Mouse (Mus musculus) midbrain, postnatal 0 days (tissue): ENCODE measurements around the gene Gbp10. TPM values are rescaled to one million over a fixed set of nuclear protein-coding genes. Genes with fewer than 3 reads are reported as not detected.
"Not testable (repeated sequence)": the region's sequence is repeated elsewhere in the genome, so short reads cannot be mapped to it uniquely, and the experiment has no call there.

Source experiments
- ATAC-seq: fragments of 200-750 bp; cut with Nextera tagmentation; 2 replicates; pipeline ENCODE4 v1.8.0; 2017; ENCODE audit warnings: moderate number of reproducible peaks, mild to moderate bottlenecking, moderate TSS enrichment, moderate library complexity; ENCODE audit not compliant: low FRiP score
- DNase-seq: peaks from one replicate; pipeline ENCODE4 v3.0.0-alpha.2; 2015; ENCODE audit warnings: low spot score
- H3K27ac ChIP-seq: fragments of 300-500 bp; sonication (generic); 2 replicates; pipeline ENCODE4 v1.5.1; 2014; ENCODE audit warnings: low read depth, mild to moderate bottlenecking, low read length, mixed read lengths
- H3K27me3 ChIP-seq: fragments of 300-500 bp; sonication (generic); 2 replicates; pipeline ENCODE4 v1.6.1; 2014; ENCODE audit warnings: low read length, control low read depth, mixed read lengths; ENCODE audit not compliant: insufficient read depth
- H3K36me3 ChIP-seq: fragments of 300-500 bp; sonication (generic); 2 replicates; pipeline ENCODE4 v1.6.1; 2014; ENCODE audit warnings: low read length, control low read depth, mixed read lengths; ENCODE audit not compliant: insufficient read depth
- H3K4me1 ChIP-seq: fragments of 300-500 bp; sonication (generic); 2 replicates; pipeline ENCODE4 v1.6.1; 2014; ENCODE audit warnings: mild to moderate bottlenecking, control low read depth, antibody characterized with exemption, low read length, mixed read lengths; ENCODE audit not compliant: insufficient read depth
- H3K4me2 ChIP-seq: fragments of 300-500 bp; sonication (generic); 2 replicates; pipeline ENCODE4 v1.6.1; 2014; ENCODE audit warnings: low read depth, mild to moderate bottlenecking, low read length, mixed read lengths; ENCODE audit not compliant: poor library complexity, severe bottlenecking
- H3K4me3 ChIP-seq: fragments of 300-500 bp; sonication (generic); 2 replicates; pipeline ENCODE4 v1.5.1; 2014; ENCODE audit warnings: low read depth, mild to moderate bottlenecking, low read length, moderate library complexity
- H3K9ac ChIP-seq: fragments of 300-500 bp; sonication (generic); replicated peaks from 2 replicates; pipeline ENCODE4 v1.6.1; 2014; ENCODE audit warnings: mild to moderate bottlenecking, low read length, moderate library complexity, mixed read lengths; ENCODE audit not compliant: poor library complexity, severe bottlenecking
- H3K9me3 ChIP-seq: fragments of 300-500 bp; sonication (generic); 2 replicates; pipeline ENCODE4 v1.6.1; 2016; ENCODE audit warnings: low read length, control low read depth
- CTCF ChIP-seq: IDR thresholded peaks from 2 replicates; pipeline ENCODE4 v1.5.1; 2016; ENCODE audit warnings: antibody characterized with exemption, mild to moderate bottlenecking
- WGBS: fragments of 180-500 bp; shearing (Covaris S2); extraction: QIAGEN DNeasy Blood & Tissue Kit; methylation state at CpG from one replicate; pipeline ENCODE4 v1.1.7; 2014; 5-methylcytosine and 5-hydroxymethylcytosine counted together
- polyA plus RNA-seq: library from polyadenylated mRNA; unstranded; fragments of >200 nt; fragmentation: Nextera tagmentation; extraction: Ambion mirVana; gene quantifications from 2 replicates; pipeline ENCODE4 v1.2.1, GENCODE M21; 2015
- total RNA-seq: library from RNA; depleted of rRNA; stranded (reverse); fragments of >200 nt; gene quantifications from 2 replicates; pipeline ENCODE4 v1.2.3, GENCODE M21; 2014; rRNA removed

Gbp10 gene
- total and polyA plus RNA-seq, 2 experiments from 2014 or later: 0.62 to 1.3 TPM

GRCm38 (mm10) chr5:105199149-105199548 lies 40.2 kb downstream of the Gbp10 start:
- not testable (repeated sequence) for H3K27me3 ChIP-seq, ATAC-seq, DNase-seq, H3K9me3 ChIP-seq, H3K4me1 ChIP-seq, H3K4me2 ChIP-seq, H3K36me3 ChIP-seq, H3K27ac ChIP-seq, H3K4me3 ChIP-seq, H3K9ac ChIP-seq
- WGBS: 94% methylated on average over 1 of the region's 1 CpGs

DNA sequence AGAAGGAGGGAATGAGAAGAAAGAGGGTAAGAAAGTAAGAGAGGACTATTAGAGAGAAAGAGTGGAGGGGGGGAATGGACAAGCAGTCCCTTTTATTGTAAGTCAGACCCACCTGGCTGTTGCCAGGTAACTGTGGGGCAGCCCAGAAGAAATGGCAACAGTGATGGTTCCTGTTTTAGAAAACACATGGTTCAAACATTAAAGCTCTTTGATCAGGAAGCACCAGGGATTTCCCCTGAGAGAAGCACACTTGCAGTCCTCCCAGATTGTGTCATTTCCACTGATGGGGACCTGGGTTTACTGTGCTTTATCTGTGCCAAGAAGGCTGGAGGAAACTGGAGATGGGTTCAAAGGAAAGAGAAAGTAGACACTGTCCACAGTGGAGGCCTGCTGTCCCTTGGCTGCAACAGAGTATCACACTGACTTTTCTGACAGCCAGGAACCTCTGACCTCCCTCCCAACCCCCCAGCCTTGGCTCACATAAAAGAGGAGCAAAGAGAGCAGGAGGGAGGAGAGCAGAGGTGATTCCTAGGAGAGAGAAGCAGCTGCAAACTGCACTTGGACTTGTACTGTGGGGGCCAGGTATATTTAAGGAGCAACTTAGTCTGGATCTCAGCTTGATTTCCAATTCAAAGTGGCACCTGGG lies 41.3 kb downstream of the Gbp10 start:
- H3K27ac ChIP-seq, H3K4me2 ChIP-seq, H3K27me3 ChIP-seq, H3K9ac ChIP-seq, H3K4me3 ChIP-seq, DNase-seq, ATAC-seq, H3K36me3 ChIP-seq, H3K4me1 ChIP-seq, H3K9me3 ChIP-seq: not testable (repeated sequence)

GRCm38 (mm10) chr5:105196308-105196707 lies 43.0 kb downstream of the Gbp10 start:
- not testable (repeated sequence) for H3K4me3 ChIP-seq, H3K9ac ChIP-seq, ATAC-seq, H3K27me3 ChIP-seq, H3K4me2 ChIP-seq, DNase-seq, H3K27ac ChIP-seq, H3K36me3 ChIP-seq, H3K4me1 ChIP-seq, H3K9me3 ChIP-seq
- 87% methylated on average over 5 of the region's 5 CpGs for WGBS

GRCm38 (mm10) chr5:105192536-105192935 lies 46.8 kb downstream of the Gbp10 start:
- not testable (repeated sequence) for H3K27me3 ChIP-seq, H3K9ac ChIP-seq, H3K36me3 ChIP-seq, H3K4me1 ChIP-seq, ATAC-seq, H3K4me2 ChIP-seq, H3K27ac ChIP-seq, DNase-seq, H3K4me3 ChIP-seq, H3K9me3 ChIP-seq
- WGBS: 85% methylated on average over 2 of the region's 2 CpGs

- H3K4me2 ChIP-seq: no peak overlapping the region
- no peak for ATAC-seq
- no peaks in the 10 kb centered on the region for H3K9me3 ChIP-seq
- no peaks in the 10 kb centered on the region for H3K27me3 ChIP-seq
- no peak for TF ChIP-seq CTCF
- no peak overlapping the region for H3K9ac ChIP-seq
- DNase-seq: no peak
- H3K4me3 ChIP-seq: no peak overlapping the region
- no peaks in the 10 kb centered on the region for H3K4me1 ChIP-seq
- no peak overlapping the region for H3K27ac ChIP-seq
- H3K36me3 ChIP-seq: no peaks in the 10 kb centered on the region
These were observed 57.9 kb downstream of the Gbp10 start for GRCm38 (mm10) chr5:105181446-105181845.

Other genes with a start within 250 kb of the Gbp10 start
- 1.8 and 3.8 TPM in 2 replicates for gene Gbp9, start 100.0 kb downstream of the Gbp10 start, total RNA-seq
- 1.5 and 2.0 TPM in 2 replicates for gene Gbp9, start 100.0 kb downstream of the Gbp10 start, polyA plus RNA-seq
- gene Gbp8, start 100.0 kb downstream of the Gbp10 start, total RNA-seq: 0.27 TPM in 1 of 2 replicates, not detected in the other
- gene Gbp8, start 100.0 kb downstream of the Gbp10 start, polyA plus RNA-seq: 0.32 and 0.34 TPM in 2 replicates
- gene Gbp4, start 99.9 kb downstream of the Gbp10 start, total RNA-seq: 1.5 and 6.1 TPM in 2 replicates
- gene Gbp4, start 99.9 kb downstream of the Gbp10 start, polyA plus RNA-seq: 0.65 and 0.92 TPM in 2 replicates
- 0.60 and 1.9 TPM in 2 replicates for gene Gm43302, start 54.2 kb upstream of the Gbp10 start, total RNA-seq
- gene Gm43302, start 54.2 kb upstream of the Gbp10 start, polyA plus RNA-seq: not detected in 2 replicates
- 1.8 and 3.5 TPM in 2 replicates for gene Gbp6, start 54.2 kb upstream of the Gbp10 start, total RNA-seq
- gene Gbp6, start 54.2 kb upstream of the Gbp10 start, polyA plus RNA-seq: 1.7 and 2.0 TPM in 2 replicates
- 63.4 and 63.5 TPM in 2 replicates for gene Lrrc8b, start 176.2 kb upstream of the Gbp10 start, total RNA-seq
- gene Lrrc8b, start 176.2 kb upstream of the Gbp10 start, polyA plus RNA-seq: 17.6 and 18.5 TPM in 2 replicates